Mouse (Mus musculus): ENCODE results near the gene Fcmr.

Fcmr gene

DNA sequence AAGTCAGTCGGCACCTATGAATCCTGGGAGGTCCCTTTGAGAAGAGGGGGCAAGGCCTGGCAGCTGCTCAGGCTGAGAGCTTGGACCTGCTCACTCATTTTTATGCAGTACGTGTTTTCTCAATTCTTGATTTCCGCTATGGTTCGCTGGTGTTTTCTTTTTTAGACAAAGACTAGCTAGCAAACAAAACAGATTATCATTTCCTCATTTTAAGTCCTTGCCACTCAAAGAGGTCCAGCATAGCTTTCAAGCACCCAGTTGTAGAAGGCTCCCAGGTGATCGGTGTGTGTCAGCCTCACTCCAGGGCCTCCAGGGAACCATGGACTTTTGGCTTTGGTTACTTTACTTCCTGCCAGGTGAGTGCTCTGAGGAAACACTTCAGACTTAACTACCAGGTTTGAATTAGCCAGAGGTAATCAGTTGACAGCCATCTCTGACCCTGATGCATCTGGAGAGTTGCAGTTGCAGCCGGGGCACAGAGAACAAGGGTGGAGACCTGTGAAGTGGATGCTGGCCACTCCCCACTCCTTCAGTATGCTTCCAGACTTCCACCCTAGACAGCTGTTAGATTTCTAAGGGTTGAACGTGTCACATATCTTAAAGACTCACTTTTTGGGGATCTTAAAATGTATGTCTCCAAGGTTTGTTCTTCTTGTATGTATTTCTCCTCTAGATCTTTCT lies at the start of gene Fcmr:
Gene Fcmr, plus strand, starts transcription at position 129 of the 681 bp plus-strand sequence.
- Histone ChIP-seq H3K27me3 (ENCODE audit: control insufficient read depth, insufficient read depth, low read length, poor library complexity, severe bottlenecking) (no peaks in the 10 kb centered on the region), H3K36me3 (ENCODE audit: control insufficient read depth, insufficient read depth, low read length, poor library complexity, severe bottlenecking) (no peaks in the 10 kb centered on the region)
- peak; percentile 82 for DNase-seq (ENCODE audit: low read depth, low spot score)

DNA sequence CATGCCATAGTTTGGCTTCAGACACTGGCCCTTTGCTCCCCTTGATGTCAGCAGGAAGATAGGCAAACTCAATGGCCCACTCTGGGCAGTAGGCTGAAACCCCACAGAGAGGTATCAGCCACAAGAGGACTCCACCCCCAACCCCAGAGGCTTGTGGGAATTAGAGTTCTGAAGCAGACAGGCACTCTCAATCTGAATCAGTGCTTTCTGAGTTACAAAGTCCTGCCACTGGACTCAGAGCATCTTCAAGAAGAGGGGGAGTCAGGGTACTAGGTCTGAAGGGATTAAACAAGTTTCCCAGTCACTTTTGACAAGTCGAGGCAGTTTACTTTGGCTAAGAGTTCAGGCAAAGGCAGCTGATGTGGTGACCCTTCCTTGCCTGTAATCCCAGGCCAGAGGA lies 45.7 kb upstream of the Fcmr start:
- Histone ChIP-seq H3K36me3 (ENCODE audit: control insufficient read depth, insufficient read depth, low read length, poor library complexity, severe bottlenecking) (no peaks in the 10 kb centered on the region; the same call in 1 of the 2 replicates), H3K27me3 (ENCODE audit: control insufficient read depth, insufficient read depth, low read length, poor library complexity, severe bottlenecking) (no peaks in the 10 kb centered on the region)
- peak; percentile 48 for DNase-seq (ENCODE audit: low read depth, low spot score)

DNA sequence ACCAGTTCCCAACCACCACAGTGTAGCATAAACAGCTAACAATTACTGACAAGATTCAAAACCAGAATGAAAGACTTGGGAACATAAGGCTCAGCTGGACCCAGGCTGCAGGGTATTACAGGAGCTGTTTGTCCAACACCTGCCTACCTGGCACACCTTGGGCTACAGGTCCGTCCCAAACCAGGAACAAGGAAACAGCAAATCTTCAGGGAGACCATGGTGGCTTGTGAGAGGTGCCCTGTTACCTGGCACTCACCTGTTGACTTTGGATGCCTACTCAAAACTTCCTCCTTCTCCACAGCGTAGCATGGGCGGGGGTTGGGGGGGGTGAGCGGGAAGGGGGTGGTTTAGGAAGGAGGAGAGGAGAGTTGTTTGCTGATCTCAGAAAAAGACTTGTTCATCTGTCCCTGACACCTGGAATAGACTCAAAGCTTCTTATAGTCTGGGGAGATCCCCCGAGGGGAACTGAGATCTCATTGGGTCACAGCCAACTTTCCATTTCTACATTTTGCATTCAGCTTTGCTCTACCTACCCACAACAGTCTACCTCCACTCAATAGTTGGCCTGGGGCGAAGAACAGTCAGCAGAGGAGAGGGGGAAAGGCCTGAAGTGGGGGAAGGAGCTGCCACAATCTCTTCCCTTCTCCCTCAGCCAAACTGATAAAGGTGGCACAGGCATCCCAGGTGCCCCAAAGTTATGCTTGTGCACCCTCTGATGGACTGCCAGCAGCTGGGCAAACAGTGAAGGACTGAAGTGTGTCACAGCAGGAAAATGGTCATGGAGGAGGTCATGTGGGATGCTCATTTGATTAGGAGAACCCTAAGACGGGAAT lies 44.9 kb upstream of the Fcmr start:
- Histone ChIP-seq H3K27me3 (ENCODE audit: control insufficient read depth, insufficient read depth, low read length, poor library complexity, severe bottlenecking) (no peaks in the 10 kb centered on the region), H3K36me3 (ENCODE audit: control insufficient read depth, insufficient read depth, low read length, poor library complexity, severe bottlenecking) (no peaks in the 10 kb centered on the region)
- DNase-seq (ENCODE audit: low read depth, low spot score), result peak; percentile 89

DNA sequence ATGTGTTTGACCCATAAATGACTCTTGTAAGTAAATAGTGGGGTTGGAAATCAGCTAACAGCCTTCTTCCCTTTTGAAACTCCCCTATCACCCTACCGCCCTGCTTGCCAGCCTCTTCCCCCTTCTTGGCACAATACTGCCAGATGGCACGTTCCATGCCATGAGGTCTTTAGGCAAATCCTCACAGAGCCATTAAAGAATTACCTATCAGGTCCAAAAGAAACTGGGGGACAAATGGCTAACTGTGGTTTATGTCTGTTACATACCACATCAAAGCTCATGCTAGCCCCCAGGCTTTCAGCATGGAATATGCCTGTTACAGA lies 44.4 kb upstream of the Fcmr start:
- Histone ChIP-seq H3K27me3 (ENCODE audit: control insufficient read depth, insufficient read depth, low read length, poor library complexity, severe bottlenecking) (no peaks in the 10 kb centered on the region), H3K36me3 (ENCODE audit: control insufficient read depth, insufficient read depth, low read length, poor library complexity, severe bottlenecking) (no peaks in the 10 kb centered on the region)
- peak; percentile 61 for DNase-seq (ENCODE audit: low read depth, low spot score)

DNA sequence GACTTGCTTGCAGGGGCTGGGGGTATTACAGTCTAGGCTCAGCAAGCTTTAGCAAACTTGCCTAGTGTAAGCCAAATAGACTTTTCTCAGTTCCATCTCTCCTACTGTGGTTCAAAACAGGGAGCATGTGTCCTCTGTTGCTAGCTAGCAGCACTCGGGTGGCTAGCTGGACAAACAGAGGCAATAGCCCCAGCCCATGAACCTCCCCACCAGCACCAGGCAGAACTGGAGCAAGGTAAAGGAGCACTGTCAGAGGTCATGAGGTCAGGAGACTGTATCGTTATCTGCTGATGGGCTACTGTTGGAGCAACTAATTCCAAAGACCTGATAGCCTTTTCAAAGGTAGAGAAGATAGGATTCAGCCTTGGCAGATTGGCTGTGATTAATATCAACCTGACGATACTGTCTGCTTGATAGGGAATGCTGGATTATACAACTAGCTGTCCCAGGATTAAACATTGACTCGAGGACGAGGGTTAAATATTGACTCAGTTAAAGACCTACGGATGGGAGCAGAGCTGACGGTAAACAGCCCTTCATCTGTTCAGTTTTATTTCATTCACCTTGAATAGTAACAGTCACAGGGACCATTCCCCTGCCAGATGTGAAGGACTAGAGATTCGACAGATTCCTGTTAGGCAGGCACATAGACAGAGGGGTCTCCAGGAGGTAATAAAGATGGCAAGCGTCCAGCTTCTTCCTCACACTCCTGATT lies 43.4 kb upstream of the Fcmr start:
- no peak for DNase-seq (ENCODE audit: low read depth, low spot score)
- no peaks in the 10 kb centered on the region for H3K27me3 ChIP-seq (ENCODE audit: control insufficient read depth, insufficient read depth, low read length, poor library complexity, severe bottlenecking)
- H3K36me3 ChIP-seq (ENCODE audit: control insufficient read depth, insufficient read depth, low read length, poor library complexity, severe bottlenecking), result no peaks in the 10 kb centered on the region

DNA sequence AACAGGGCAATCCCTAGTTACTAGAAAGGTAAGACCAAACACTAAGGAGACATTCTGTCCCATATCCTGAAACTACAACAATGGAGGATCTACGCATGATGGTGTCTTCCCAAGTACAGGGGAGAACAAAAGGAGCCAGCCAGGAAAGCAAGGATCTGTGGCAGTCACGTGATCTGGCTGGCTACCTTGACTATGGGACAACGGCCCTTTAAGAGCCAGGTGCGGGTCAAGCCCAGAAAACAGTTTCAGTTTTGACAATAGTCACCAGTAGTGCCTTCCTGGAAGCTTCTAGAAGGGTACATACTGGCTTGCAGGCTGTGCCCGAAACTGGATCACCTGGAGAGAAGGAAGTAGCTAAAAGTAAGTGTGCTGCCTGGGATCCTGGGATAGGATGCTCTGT lies 39.0 kb upstream of the Fcmr start, which contains the start of gene Pigr:
Gene Pigr, plus strand, starts transcription at position 237 of the 400 bp plus-strand sequence.
- no peaks in the 10 kb centered on the region for H3K36me3 ChIP-seq (ENCODE audit: control insufficient read depth, insufficient read depth, low read length, poor library complexity, severe bottlenecking)
- no peak for DNase-seq (ENCODE audit: low read depth, low spot score)
- no peaks in the 10 kb centered on the region for H3K27me3 ChIP-seq (ENCODE audit: control insufficient read depth, insufficient read depth, low read length, poor library complexity, severe bottlenecking)

DNA sequence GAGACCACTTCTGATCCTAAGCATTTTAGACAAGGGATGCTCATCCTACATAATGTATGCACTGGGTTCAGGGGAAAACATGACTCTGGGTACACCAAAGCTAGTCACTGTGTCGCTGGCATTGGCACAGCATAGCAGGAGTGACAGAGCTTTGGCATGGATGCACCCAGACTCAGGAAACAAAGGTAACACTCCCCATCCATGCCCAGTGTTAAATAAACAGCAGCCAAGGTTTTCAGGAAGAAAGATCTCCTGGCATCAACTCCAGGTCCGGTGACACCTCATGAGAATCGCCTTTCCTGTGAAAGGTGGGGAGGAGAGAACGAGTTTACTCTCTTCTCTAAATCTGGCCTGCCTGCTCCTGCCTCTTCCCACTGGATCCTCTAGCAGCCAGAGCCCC lies 36.8 kb upstream of the Fcmr start:
- Histone ChIP-seq H3K27me3 (ENCODE audit: control insufficient read depth, insufficient read depth, low read length, poor library complexity, severe bottlenecking) (no peaks in the 10 kb centered on the region), H3K36me3 (ENCODE audit: control insufficient read depth, insufficient read depth, low read length, poor library complexity, severe bottlenecking) (no peaks in the 10 kb centered on the region)
- DNase-seq (ENCODE audit: low read depth, low spot score), result no peak

DNA sequence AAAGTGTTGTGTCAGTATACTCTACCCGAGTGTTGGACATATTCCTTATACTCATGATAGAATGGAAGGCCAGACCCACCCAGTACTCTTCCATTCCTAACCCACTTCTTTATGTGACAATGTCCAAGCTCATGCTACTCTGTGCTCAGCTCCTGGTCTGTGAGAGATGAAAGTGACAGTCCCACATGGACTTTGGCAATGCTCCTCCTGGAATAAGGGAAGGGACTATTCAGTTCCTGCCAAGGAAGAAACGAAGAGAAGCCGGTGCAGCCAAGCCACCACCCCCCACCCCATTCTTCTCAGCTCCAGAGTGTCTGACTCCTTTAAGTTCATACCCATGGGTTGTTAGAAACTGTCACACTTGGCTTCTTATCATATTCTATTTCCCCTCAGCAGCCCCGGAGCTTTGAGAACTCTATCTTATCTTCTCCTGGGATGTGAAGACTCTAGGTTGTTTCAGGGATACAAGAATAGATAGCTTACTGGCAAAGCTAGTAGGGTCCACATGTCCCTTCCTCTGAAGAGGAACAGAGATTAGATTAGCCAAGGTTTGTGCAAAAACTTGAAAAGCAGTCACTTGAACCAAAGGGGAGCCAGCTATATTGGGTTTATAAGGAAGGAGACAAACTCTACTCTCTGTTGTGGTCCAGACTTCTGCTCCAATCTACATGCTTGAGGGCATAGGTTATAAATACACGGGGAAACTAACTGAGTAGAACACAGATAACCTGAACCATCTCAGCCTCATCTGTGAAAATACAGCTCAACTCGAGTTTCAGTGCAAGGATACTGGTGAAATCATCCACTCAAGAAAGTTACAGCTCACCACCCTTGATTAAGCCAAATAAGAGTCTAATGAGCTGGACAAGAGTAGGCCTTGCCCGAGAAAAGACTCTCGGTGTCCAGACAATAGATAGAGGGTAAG lies 35.3 kb upstream of the Fcmr start:
- H3K36me3 ChIP-seq (ENCODE audit: control insufficient read depth, insufficient read depth, low read length, poor library complexity, severe bottlenecking), result no peaks in the 10 kb centered on the region
- no peak for DNase-seq (ENCODE audit: low read depth, low spot score)

DNA sequence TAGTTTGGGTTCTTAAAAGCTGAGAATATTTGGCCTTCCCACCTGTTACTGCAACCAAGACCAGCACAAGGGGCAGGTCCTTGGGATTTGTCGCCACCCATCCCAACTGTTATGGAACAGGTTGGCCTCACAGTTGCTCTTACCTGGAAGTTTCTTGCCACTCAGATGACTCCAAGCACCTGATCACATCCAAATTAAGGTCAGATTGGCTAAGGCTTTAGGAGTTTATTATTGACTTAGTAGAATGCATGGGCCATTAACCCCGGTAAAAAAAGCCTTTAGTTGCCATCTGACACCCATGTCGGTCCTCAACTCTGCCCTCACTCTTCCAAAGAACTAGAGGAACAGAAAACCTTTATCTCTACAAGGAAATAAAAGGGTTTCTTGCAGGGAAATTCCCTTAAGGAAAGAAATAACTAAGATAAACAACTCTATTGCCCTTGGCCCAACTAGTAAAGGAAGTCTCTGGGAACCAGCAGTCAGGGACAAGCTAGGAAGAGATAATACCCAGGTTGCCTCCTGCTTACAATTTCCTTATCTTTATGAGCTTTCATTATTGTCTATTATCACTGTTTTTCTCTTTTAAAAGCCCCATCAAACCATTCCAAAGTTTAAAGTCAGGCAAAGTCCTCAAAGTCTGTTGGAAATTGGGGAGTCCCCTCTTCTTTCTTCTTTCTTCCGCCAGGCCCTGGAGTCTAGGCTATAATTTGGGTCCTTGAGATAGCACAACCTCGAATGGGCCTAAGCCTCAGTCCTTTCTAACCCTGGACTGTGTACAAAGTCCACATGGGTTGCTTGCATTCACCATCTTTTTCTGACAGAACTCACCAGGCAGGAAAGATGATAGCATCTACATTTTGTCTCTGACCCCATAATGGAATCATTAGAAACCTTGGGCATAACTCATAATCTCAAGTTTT lies 33.0 kb upstream of the Fcmr start:
- DNase-seq (ENCODE audit: low read depth, low spot score), result no peak
- no peaks in the 10 kb centered on the region for H3K36me3 ChIP-seq (ENCODE audit: control insufficient read depth, insufficient read depth, low read length, poor library complexity, severe bottlenecking)
- no peaks in the 10 kb centered on the region for H3K27me3 ChIP-seq (ENCODE audit: control insufficient read depth, insufficient read depth, low read length, poor library complexity, severe bottlenecking)

More for the DNA sequence above, 35.3 kb upstream of the Fcmr start:
- no peaks in the 10 kb centered on the region for H3K27me3 ChIP-seq (ENCODE audit: control insufficient read depth, insufficient read depth, low read length, poor library complexity, severe bottlenecking)

DNA sequence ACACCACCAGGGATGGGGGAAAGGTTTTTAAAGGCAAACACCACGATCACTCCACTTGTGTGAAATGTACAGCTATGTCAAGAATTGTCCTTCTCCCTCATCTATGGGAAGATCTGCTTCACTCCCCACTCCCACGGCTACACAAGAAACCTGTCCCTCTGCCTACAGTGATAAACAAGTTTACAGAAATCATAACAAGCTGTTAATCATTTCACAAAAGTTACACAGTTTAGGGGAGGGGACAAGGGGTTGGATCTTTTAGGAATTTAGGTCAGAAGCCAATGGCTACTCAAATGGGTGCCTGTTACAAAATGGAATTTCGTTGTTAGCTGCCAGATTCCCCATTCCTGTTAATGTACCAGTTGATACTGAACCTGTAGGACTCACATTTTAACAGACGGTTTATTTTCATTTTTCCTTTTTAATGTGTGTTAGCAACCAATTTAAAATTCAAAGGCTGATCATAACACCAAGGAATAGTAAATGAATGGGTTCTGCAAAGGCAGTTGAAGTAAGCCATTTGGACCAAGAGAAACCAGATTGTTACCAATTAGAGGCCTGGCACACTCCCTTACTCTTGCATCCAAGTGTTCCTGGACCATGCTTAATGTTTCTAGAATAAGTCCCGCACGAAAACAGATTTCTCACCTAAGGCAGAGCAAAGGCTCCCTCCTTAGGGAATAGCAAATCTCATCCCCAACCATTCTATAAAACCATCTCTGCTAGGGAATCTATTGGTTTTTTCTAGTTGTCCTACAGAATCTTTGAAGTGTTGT lies 30.1 kb upstream of the Fcmr start:
- DNase-seq (ENCODE audit: low read depth, low spot score), result no peak
- no peaks in the 10 kb centered on the region for H3K36me3 ChIP-seq (ENCODE audit: control insufficient read depth, insufficient read depth, low read length, poor library complexity, severe bottlenecking)
- no peaks in the 10 kb centered on the region for H3K27me3 ChIP-seq (ENCODE audit: control insufficient read depth, insufficient read depth, low read length, poor library complexity, severe bottlenecking)

DNA sequence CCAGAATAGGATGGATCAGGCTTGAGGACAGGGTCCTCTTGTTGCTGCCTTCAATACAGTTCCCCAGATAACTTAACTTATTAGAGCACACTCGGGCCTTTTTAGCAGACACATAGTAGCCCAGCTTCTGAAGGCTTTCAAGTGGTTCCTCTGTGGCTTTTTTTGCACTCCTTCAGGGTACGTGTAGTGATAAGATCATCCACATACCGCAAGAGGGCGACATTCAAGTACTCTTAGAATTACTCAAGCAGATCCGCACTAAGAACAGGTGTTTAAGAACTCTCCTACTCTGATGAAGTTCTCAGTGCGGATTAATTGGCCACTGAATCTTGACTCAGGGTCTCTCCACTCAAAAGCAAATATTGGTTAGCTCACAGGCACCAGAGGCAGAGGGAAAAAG lies 27.2 kb upstream of the Fcmr start:
- peak; percentile 94 for DNase-seq (ENCODE audit: low read depth, low spot score)

DNA sequence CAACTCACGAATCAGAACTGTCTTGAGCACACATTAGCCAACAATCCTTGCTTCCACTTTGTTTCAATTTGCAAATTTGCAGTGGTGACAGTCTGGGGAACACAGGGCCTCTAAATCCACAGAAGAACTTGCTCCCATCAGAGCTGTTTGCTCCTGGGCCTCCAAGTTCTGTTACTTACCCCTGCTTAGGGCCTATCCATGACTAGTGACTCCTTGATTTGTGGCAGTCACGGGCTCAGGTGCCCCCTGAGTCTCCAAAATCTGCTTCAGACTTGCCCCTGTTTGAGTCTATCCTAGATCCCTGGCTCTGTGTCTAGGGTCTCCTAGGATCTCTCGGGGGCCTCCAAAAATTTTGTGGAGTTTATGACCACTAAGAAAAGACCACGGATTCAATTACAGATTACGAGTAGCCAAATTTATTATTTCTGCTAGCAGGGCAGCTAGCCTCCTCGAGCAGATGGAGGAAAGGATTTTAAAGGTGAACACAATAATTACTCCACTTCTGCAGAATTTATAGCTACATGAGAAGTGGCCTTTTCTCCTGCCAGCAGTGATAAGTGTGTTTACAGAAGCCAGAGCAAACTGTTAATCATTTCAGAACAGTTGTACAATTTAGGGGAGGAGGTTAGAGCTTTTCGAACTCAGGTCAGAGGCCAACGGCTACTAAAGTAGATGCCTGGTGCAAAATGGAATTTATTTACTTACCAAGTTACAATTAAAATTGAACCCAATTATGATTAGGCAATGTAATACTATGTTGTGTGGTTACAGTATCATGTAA lies 24.7 kb upstream of the Fcmr start:
- no peaks in the 10 kb centered on the region for H3K27me3 ChIP-seq (ENCODE audit: control insufficient read depth, insufficient read depth, low read length, poor library complexity, severe bottlenecking)
- DNase-seq (ENCODE audit: low read depth, low spot score), result no peak
- no peaks in the 10 kb centered on the region for H3K36me3 ChIP-seq (ENCODE audit: control insufficient read depth, insufficient read depth, low read length, poor library complexity, severe bottlenecking)

More for the DNA sequence above, 27.2 kb upstream of the Fcmr start:
- Histone ChIP-seq H3K27me3 (ENCODE audit: control insufficient read depth, insufficient read depth, low read length, poor library complexity, severe bottlenecking) (no peaks in the 10 kb centered on the region), H3K36me3 (ENCODE audit: control insufficient read depth, insufficient read depth, low read length, poor library complexity, severe bottlenecking) (no peaks in the 10 kb centered on the region)
